25 mouse cellular contexts compared by ENCODE assay signal in the genomic region with DNA sequence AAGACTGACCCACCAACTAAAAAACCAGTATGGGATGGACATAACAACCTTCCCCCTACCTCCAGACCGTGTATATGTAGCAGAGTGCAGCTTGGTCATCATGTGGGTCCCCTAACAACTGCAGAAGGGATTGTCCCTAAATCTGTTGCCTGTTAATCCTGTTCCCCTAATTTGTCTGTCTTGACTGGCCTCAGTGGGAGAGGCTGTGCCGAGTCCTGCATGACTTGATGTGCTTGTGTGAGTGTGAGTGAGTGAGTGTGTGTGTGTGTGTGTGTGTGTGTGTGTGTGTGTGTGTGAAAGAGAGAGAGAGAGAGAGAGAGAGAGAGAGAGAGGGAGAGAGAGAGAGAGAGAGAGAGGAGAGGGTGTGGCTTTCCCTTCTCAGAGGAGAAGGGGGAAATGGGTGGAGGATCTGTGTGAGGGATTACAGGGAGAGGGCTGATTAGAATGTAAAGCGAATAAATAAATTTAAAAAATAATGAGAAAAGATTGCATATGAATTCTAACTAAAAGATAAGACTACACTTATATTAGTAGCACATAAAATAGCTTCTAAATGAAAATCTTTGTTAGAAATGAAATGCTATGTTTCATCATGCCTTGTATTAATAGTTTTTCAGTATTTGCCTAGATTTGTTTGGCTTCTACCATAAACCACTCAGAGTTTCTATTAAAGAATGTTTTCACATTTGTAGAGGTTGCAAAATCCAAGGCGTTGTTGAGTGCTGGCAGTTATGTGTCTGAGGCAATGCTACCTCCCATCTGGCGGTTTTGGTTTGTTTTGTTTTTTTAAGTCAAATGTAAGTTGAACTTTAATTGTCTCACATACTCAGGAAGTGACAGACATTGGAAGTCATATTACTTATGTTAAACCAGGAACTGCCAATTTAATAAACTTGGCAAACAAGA.
DNase-seq lines count a peak whose midpoint lies in the region; ATAC-seq lines count a peak whose summit lies in the region.
"Had no signal": no experiment of that assay in that cellular context is flagged by ENCODE, and none has a peak within 500 bp of the region (broad histone marks: within the 10 kb centered on the region; RNA-seq: fewer than 3 reads in every experiment).

No protein-coding gene starts in this region.

- H3K4me2 ChIP-seq in lung, embryonic 15.5 days, result no peak overlapping the region
- H3K4me2 ChIP-seq: embryonic facial prominence, embryonic 13.5 days; forebrain, embryonic 12.5 days; hindbrain, embryonic 12.5 days; hindbrain, embryonic 15.5 days had no signal

- no peaks in the 10 kb centered on the region for H3K9me3 ChIP-seq in lung, embryonic 15.5 days
- H3K9me3 ChIP-seq in midbrain, embryonic 10.5 days (replicated peaks), result no peaks in the 10 kb centered on the region
- H3K9me3 ChIP-seq: embryonic facial prominence, embryonic 10.5 days; embryonic facial prominence, embryonic 13.5 days; forebrain, embryonic 12.5 days; heart, embryonic 10.5 days; hindbrain, embryonic 12.5 days; hindbrain, embryonic 15.5 days had no signal

- H3K9ac ChIP-seq in lung, embryonic 15.5 days, result no peak overlapping the region
- H3K9ac ChIP-seq: embryonic facial prominence, embryonic 13.5 days; forebrain, embryonic 12.5 days; hindbrain, embryonic 12.5 days; hindbrain, embryonic 15.5 days had no signal

- no peaks in the 10 kb centered on the region for H3K36me3 ChIP-seq in lung, embryonic 15.5 days
- H3K36me3 ChIP-seq in midbrain, embryonic 10.5 days, result no peaks in the 10 kb centered on the region
- H3K36me3 ChIP-seq: embryonic facial prominence, embryonic 10.5 days; embryonic facial prominence, embryonic 13.5 days; forebrain, embryonic 12.5 days; heart, embryonic 10.5 days; hindbrain, embryonic 12.5 days; hindbrain, embryonic 15.5 days had no signal

- DNase-seq in layer of hippocampus, adult 9-10 months (ENCODE audit: low spot score), result peak; percentile 1
- DNase-seq in layer of hippocampus, postnatal 14 days (ENCODE audit: low spot score in 2 of 2), result no peak
- DNase-seq in lung, postnatal 10 days, result peak; percentile 33
- DNase-seq in lung, postnatal 36 days, result peak; percentile 54
- no peak for DNase-seq in kidney, postnatal 36 days
- DNase-seq in midbrain, embryonic 10.5 days (ENCODE audit: low spot score), result no peak
- DNase-seq in cerebellum, adult 8-10 months, result no peak
- DNase-seq: adrenal gland, adult 8-10 months; adrenal gland, postnatal 25 days; cerebellum, adult 18-20 months; cerebellum, adult 9-11 months; cerebellum, postnatal 25 days; gastrocnemius, postnatal 10 days; gastrocnemius, postnatal 36 days; heart, adult 2 months had no signal

- peak; percentile 86 for ATAC-seq in lung, embryonic 15.5 days (ENCODE audit: borderline replicate concordance, extremely low read depth, low FRiP score, low TSS enrichment)
- ATAC-seq: activated CD4-positive, CD25-positive, alpha-beta regulatory T cell, adult 4 months; forebrain, embryonic 16.5 days had no signal

- no peaks in the 10 kb centered on the region for H3K27me3 ChIP-seq in lung, embryonic 15.5 days
- H3K27me3 ChIP-seq in midbrain, embryonic 10.5 days (ENCODE audit: low read depth, poor library complexity, severe bottlenecking), result no peaks in the 10 kb centered on the region
- H3K27me3 ChIP-seq: embryonic facial prominence, embryonic 13.5 days; forebrain, embryonic 12.5 days; hindbrain, embryonic 12.5 days; hindbrain, embryonic 15.5 days had no signal

- 52% methylated on average over 5 of the region's 5 CpGs for WGBS in lung, embryonic 15.5 days
- WGBS in midbrain, embryonic 10.5 days, result 84% methylated on average over 5 of the region's 5 CpGs

- no peaks in the 10 kb centered on the region for H3K4me1 ChIP-seq in lung, embryonic 15.5 days
- H3K4me1 ChIP-seq in midbrain, embryonic 10.5 days, result no peaks in the 10 kb centered on the region
- H3K4me1 ChIP-seq: embryonic facial prominence, embryonic 10.5 days; embryonic facial prominence, embryonic 13.5 days; forebrain, embryonic 12.5 days; heart, embryonic 10.5 days; hindbrain, embryonic 12.5 days; hindbrain, embryonic 15.5 days had no signal

- H3K27ac ChIP-seq in lung, embryonic 15.5 days, result peak overlapping the region; percentile 71
- H3K27ac ChIP-seq in midbrain, embryonic 10.5 days (replicated peaks), result no peak overlapping the region
- H3K27ac ChIP-seq: embryonic facial prominence, embryonic 10.5 days; embryonic facial prominence, embryonic 13.5 days; forebrain, embryonic 12.5 days; heart, adult 2 months; heart, embryonic 10.5 days; hindbrain, embryonic 12.5 days; hindbrain, embryonic 15.5 days had no signal

- no peak overlapping the region for H3K4me3 ChIP-seq in lung, embryonic 15.5 days
- H3K4me3 ChIP-seq in midbrain, embryonic 10.5 days, result no peak overlapping the region
- H3K4me3 ChIP-seq: embryonic facial prominence, embryonic 10.5 days; embryonic facial prominence, embryonic 13.5 days; erythroblast, embryonic 14.5 days; forebrain, embryonic 12.5 days; heart, adult 2 months; heart, embryonic 10.5 days; hindbrain, embryonic 12.5 days; hindbrain, embryonic 15.5 days had no signal

Comparison
In these comparisons a context has a peak if more than half of its experiments do, and no peak if none do; other contexts are left out.
1. DNase-seq: peak in layer of hippocampus, adult 9-10 months (single experiment), lung, postnatal 10 days (single experiment) and lung, postnatal 36 days (single experiment); none in layer of hippocampus, postnatal 14 days (0 of 2), kidney, postnatal 36 days (0 of 2), midbrain, embryonic 10.5 days (single experiment) and cerebellum, adult 8-10 months (single experiment).